Mouse (Mus musculus): ENCODE results near the gene Gm11444.

The Gm11444 gene

GRCm38 (mm10) chr11:85850233-85850632 is at the start of gene Gm11444:
Gene Gm11444, minus strand, starts transcription at chr11:85850333.
- no peak for DNase-seq (ENCODE audit: low spot score)

- no peak for DNase-seq (ENCODE audit: low spot score)
Measured at GRCm38 (mm10) chr11:85896335-85896985, 46.3 kb upstream of the Gm11444 start.

- no peak for DNase-seq (ENCODE audit: low spot score)
Measured at GRCm38 (mm10) chr11:85894731-85895545, 44.8 kb upstream of the Gm11444 start.

GRCm38 (mm10) chr11:85894136-85894530 is 44.0 kb upstream of the Gm11444 start:
- no peak for DNase-seq (ENCODE audit: low spot score)

GRCm38 (mm10) chr11:85893400-85894135 is 43.4 kb upstream of the Gm11444 start:
- DNase-seq (ENCODE audit: low spot score) = no peak

GRCm38 (mm10) chr11:85892771-85893170 is 42.6 kb upstream of the Gm11444 start:
- DNase-seq (ENCODE audit: low spot score) = no peak

GRCm38 (mm10) chr11:85891692-85892040 is 41.5 kb upstream of the Gm11444 start:
- no peak for DNase-seq (ENCODE audit: low spot score)

GRCm38 (mm10) chr11:85891010-85891691 is 41.0 kb upstream of the Gm11444 start:
- DNase-seq (ENCODE audit: low spot score) = no peak

GRCm38 (mm10) chr11:85890563-85890845 is 40.4 kb upstream of the Gm11444 start:
- DNase-seq (ENCODE audit: low spot score) = no peak

- DNase-seq (ENCODE audit: low spot score) = no peak
Measured at GRCm38 (mm10) chr11:85889730-85890562, 39.8 kb upstream of the Gm11444 start.

- no peak for DNase-seq (ENCODE audit: low spot score)
Measured at GRCm38 (mm10) chr11:85889056-85889729, 39.1 kb upstream of the Gm11444 start.

GRCm38 (mm10) chr11:85888451-85888961 is 38.4 kb upstream of the Gm11444 start:
- no peak for DNase-seq (ENCODE audit: low spot score)

GRCm38 (mm10) chr11:85887801-85888450 is 37.8 kb upstream of the Gm11444 start:
- DNase-seq (ENCODE audit: low spot score) = no peak

- no peak for DNase-seq (ENCODE audit: low spot score)
Measured at GRCm38 (mm10) chr11:85887273-85887672, 37.1 kb upstream of the Gm11444 start.

- DNase-seq (ENCODE audit: low spot score) = no peak
Measured at GRCm38 (mm10) chr11:85886429-85886785, 36.3 kb upstream of the Gm11444 start.

- no peak for DNase-seq (ENCODE audit: low spot score)
Measured at GRCm38 (mm10) chr11:85885665-85886428, 35.7 kb upstream of the Gm11444 start, which contains the start of gene Tbx4. Gene Tbx4, plus strand, starts transcription at chr11:85886422.

- DNase-seq (ENCODE audit: low spot score) = no peak
Measured at GRCm38 (mm10) chr11:85884498-85884897, 34.4 kb upstream of the Gm11444 start.

- no peak for DNase-seq (ENCODE audit: low spot score)
Measured at GRCm38 (mm10) chr11:85876059-85876788, 26.1 kb upstream of the Gm11444 start.

- no peak for DNase-seq (ENCODE audit: low spot score)
Measured at GRCm38 (mm10) chr11:85864363-85864762, 14.2 kb upstream of the Gm11444 start.
